Mouse (Mus musculus) hindbrain, embryonic 12.5 days (tissue): ENCODE measurements around the gene Slc7a11. TPM values are rescaled to one million over a fixed set of nuclear protein-coding genes. Genes with fewer than 3 reads are reported as not detected.

Source experiments
- ATAC-seq: fragments of 200-750 bp; cut with Nextera tagmentation; 2 replicates; pipeline ENCODE4 v1.8.0; 2017; ENCODE audit warnings: moderate TSS enrichment; ENCODE audit not compliant: low FRiP score
- H3K27ac ChIP-seq: fragments of 300-500 bp; sonication (generic); 2 replicates; pipeline ENCODE4 v1.5.1; 2016; ENCODE audit warnings: mild to moderate bottlenecking
- H3K27me3 ChIP-seq: fragments of 300-500 bp; sonication (generic); 2 replicates; pipeline ENCODE4 v1.6.1; 2016; ENCODE audit warnings: mild to moderate bottlenecking
- H3K36me3 ChIP-seq: fragments of 300-500 bp; sonication (generic); 2 replicates; pipeline ENCODE4 v1.6.1; 2016; ENCODE audit warnings: mild to moderate bottlenecking
- H3K4me1 ChIP-seq: fragments of 300-500 bp; sonication (generic); 2 replicates; pipeline ENCODE4 v1.6.1; 2016
- H3K4me2 ChIP-seq: fragments of 300-500 bp; sonication (generic); replicated peaks from 2 replicates; pipeline ENCODE4 v1.6.1; 2016; ENCODE audit warnings: mild to moderate bottlenecking
- H3K4me3 ChIP-seq: fragments of 300-500 bp; sonication (generic); 2 replicates; pipeline ENCODE4 v1.5.1; 2016; ENCODE audit warnings: mild to moderate bottlenecking
- H3K9ac ChIP-seq: fragments of 300-500 bp; sonication (generic); 2 replicates; pipeline ENCODE4 v1.6.1; 2016; ENCODE audit warnings: mild to moderate bottlenecking, moderate library complexity
- H3K9me3 ChIP-seq: fragments of 300-500 bp; sonication (generic); replicated peaks from 2 replicates; pipeline ENCODE4 v1.6.1; 2016; ENCODE audit warnings: mild to moderate bottlenecking
- WGBS: fragments of 180-500 bp; shearing (Covaris S2); methylation state at CpG from one replicate; pipeline ENCODE4 v1.1.7; 2016; 5-methylcytosine and 5-hydroxymethylcytosine counted together
- polyA plus RNA-seq: library from polyadenylated mRNA; unstranded; fragments of >200 nt; fragmentation: Nextera tagmentation; extraction: Ambion mirVana; gene quantifications from 2 replicates; pipeline ENCODE4 v1.2.1, GENCODE M21; 2016

The Slc7a11 gene
- polyA plus RNA-seq, 1 experiment from 2014 or later: 1.3 TPM

- Histone ChIP-seq H3K4me3 (no peak overlapping the region), H3K9ac (no peak overlapping the region), H3K36me3 (no peaks in the 10 kb centered on the region), H3K4me2 (no peak overlapping the region), H3K4me1 (0 out of 2 replicates have a peak, but pooled peaks cover 3% of the 10 kb centered on the region), H3K9me3 (no peaks in the 10 kb centered on the region), H3K27me3 (no peaks in the 10 kb centered on the region), H3K27ac (no peak overlapping the region)
- ATAC-seq: no peak
- WGBS: 86% methylated on average over 7 of the region's 7 CpGs
These were observed 144.9 kb downstream of the Slc7a11 start for GRCm38 (mm10) chr3:50298366-50298991.

GRCm38 (mm10) chr3:50296956-50297355, 146.5 kb downstream of the Slc7a11 start:
- Histone ChIP-seq H3K9ac (no peak overlapping the region), H3K27ac (no peak overlapping the region), H3K4me1 (0 out of 2 replicates have a peak, but pooled peaks cover 3% of the 10 kb centered on the region), H3K9me3 (no peaks in the 10 kb centered on the region), H3K4me2 (no peak overlapping the region), H3K27me3 (no peaks in the 10 kb centered on the region), H3K4me3 (no peak overlapping the region), H3K36me3 (no peaks in the 10 kb centered on the region)
- no peak for ATAC-seq
- 66% methylated on average over 10 of the region's 10 CpGs for WGBS

GRCm38 (mm10) chr3:50275023-50275422, 168.4 kb downstream of the Slc7a11 start:
- H3K4me2 ChIP-seq: no peak overlapping the region
- H3K27ac ChIP-seq: no peak overlapping the region
- peaks cover 4% of the 10 kb centered on the region; the same call in 1 of the 2 replicates for H3K4me1 ChIP-seq
- no peaks in the 10 kb centered on the region for H3K27me3 ChIP-seq
- 68% methylated on average over 2 of the region's 2 CpGs for whole genome bisulfite sequencing
- no peak overlapping the region for H3K9ac ChIP-seq
- no peaks in the 10 kb centered on the region for H3K9me3 ChIP-seq
- no peaks in the 10 kb centered on the region for H3K36me3 ChIP-seq
- ATAC-seq: no peak
- no peak overlapping the region for H3K4me3 ChIP-seq

- H3K4me2 ChIP-seq: no peak overlapping the region
- no peak overlapping the region for H3K9ac ChIP-seq
- peaks cover 4% of the 10 kb centered on the region; the same call in 1 of the 2 replicates for H3K4me1 ChIP-seq
- H3K4me3 ChIP-seq: no peak overlapping the region
- no peaks in the 10 kb centered on the region for H3K27me3 ChIP-seq
- no peaks in the 10 kb centered on the region for H3K9me3 ChIP-seq
- ATAC-seq: no peak
- no peaks in the 10 kb centered on the region for H3K36me3 ChIP-seq
- H3K27ac ChIP-seq: no peak overlapping the region
These were observed 171.2 kb downstream of the Slc7a11 start for GRCm38 (mm10) chr3:50272222-50272621.

- Histone ChIP-seq H3K27ac (no peak overlapping the region), H3K9me3 (no peaks in the 10 kb centered on the region), H3K36me3 (no peaks in the 10 kb centered on the region), H3K4me1 (no peaks in the 10 kb centered on the region), H3K4me2 (no peak overlapping the region), H3K27me3 (no peaks in the 10 kb centered on the region), H3K4me3 (no peak overlapping the region), H3K9ac (no peak overlapping the region)
- 90% methylated on average over 4 of the region's 4 CpGs for WGBS
- no peak for ATAC-seq
These were observed 173.7 kb downstream of the Slc7a11 start for GRCm38 (mm10) chr3:50269680-50270079.

GRCm38 (mm10) chr3:50262547-50263087, 180.8 kb downstream of the Slc7a11 start:
- Histone ChIP-seq H3K4me3 (no peak overlapping the region), H3K4me2 (no peak overlapping the region)
- no peak for ATAC-seq

GRCm38 (mm10) chr3:50262066-50262465, 181.3 kb downstream of the Slc7a11 start:
- ATAC-seq: no peak
- Histone ChIP-seq H3K4me1 (no peaks in the 10 kb centered on the region), H3K9me3 (no peaks in the 10 kb centered on the region), H3K9ac (no peak overlapping the region), H3K4me2 (no peak overlapping the region), H3K36me3 (no peaks in the 10 kb centered on the region), H3K4me3 (no peak overlapping the region), H3K27ac (no peak overlapping the region), H3K27me3 (no peaks in the 10 kb centered on the region)
- 74% methylated on average over 2 of the region's 2 CpGs for WGBS

More at GRCm38 (mm10) chr3:50262547-50263087, 180.8 kb downstream of the Slc7a11 start:
- H3K4me1 ChIP-seq: no peaks in the 10 kb centered on the region
- 67% methylated on average over 2 of the region's 2 CpGs for WGBS
- H3K36me3 ChIP-seq: no peaks in the 10 kb centered on the region
- H3K9me3 ChIP-seq: no peaks in the 10 kb centered on the region
- no peak overlapping the region for H3K27ac ChIP-seq
- no peak overlapping the region for H3K9ac ChIP-seq
- no peaks in the 10 kb centered on the region for H3K27me3 ChIP-seq

- no peaks in the 10 kb centered on the region for H3K27me3 ChIP-seq
- H3K4me1 ChIP-seq: no peaks in the 10 kb centered on the region
- no peaks in the 10 kb centered on the region for H3K9me3 ChIP-seq
- H3K27ac ChIP-seq: no peak overlapping the region
- no peak overlapping the region for H3K4me3 ChIP-seq
- WGBS: 95% methylated on average over 1 of the region's 1 CpGs
- H3K9ac ChIP-seq: no peak overlapping the region
- H3K4me2 ChIP-seq: no peak overlapping the region
- no peaks in the 10 kb centered on the region for H3K36me3 ChIP-seq
- ATAC-seq: no peak
These were observed 182.7 kb downstream of the Slc7a11 start for GRCm38 (mm10) chr3:50260667-50261066.

GRCm38 (mm10) chr3:50258852-50259251, 184.6 kb downstream of the Slc7a11 start:
- Histone ChIP-seq H3K27me3 (no peaks in the 10 kb centered on the region), H3K36me3 (no peaks in the 10 kb centered on the region), H3K9me3 (no peaks in the 10 kb centered on the region), H3K4me2 (no peak overlapping the region), H3K27ac (no peak overlapping the region), H3K9ac (no peak overlapping the region), H3K4me3 (no peak overlapping the region), H3K4me1 (no peaks in the 10 kb centered on the region)
- no peak for ATAC-seq
- WGBS: 93% methylated on average over 4 of the region's 4 CpGs

- Histone ChIP-seq H3K4me3 (no peak overlapping the region), H3K27ac (no peak overlapping the region), H3K9ac (no peak overlapping the region), H3K4me1 (no peaks in the 10 kb centered on the region), H3K4me2 (no peak overlapping the region), H3K9me3 (no peaks in the 10 kb centered on the region), H3K36me3 (no peaks in the 10 kb centered on the region), H3K27me3 (no peaks in the 10 kb centered on the region)
- WGBS: 90% methylated on average over 6 of the region's 6 CpGs
- no peak for ATAC-seq
These were observed 193.7 kb downstream of the Slc7a11 start for GRCm38 (mm10) chr3:50249598-50250300.

GRCm38 (mm10) chr3:50235990-50236389, 207.4 kb downstream of the Slc7a11 start:
- H3K4me2 ChIP-seq: no peak overlapping the region
- 57% methylated on average over 3 of the region's 3 CpGs for WGBS
- H3K27ac ChIP-seq: no peak overlapping the region
- H3K27me3 ChIP-seq: no peaks in the 10 kb centered on the region
- H3K9me3 ChIP-seq: no peaks in the 10 kb centered on the region
- H3K4me3 ChIP-seq: no peak overlapping the region
- H3K36me3 ChIP-seq: no peaks in the 10 kb centered on the region
- ATAC-seq: no peak
- no peaks in the 10 kb centered on the region for H3K4me1 ChIP-seq
- no peak overlapping the region for H3K9ac ChIP-seq

- H3K27me3 ChIP-seq: no peaks in the 10 kb centered on the region
- H3K9me3 ChIP-seq: no peaks in the 10 kb centered on the region
- ATAC-seq: no peak
- H3K9ac ChIP-seq: no peak overlapping the region
- no peaks in the 10 kb centered on the region for H3K4me1 ChIP-seq
- H3K4me2 ChIP-seq: no peak overlapping the region
- H3K36me3 ChIP-seq: no peaks in the 10 kb centered on the region
- H3K4me3 ChIP-seq: no peak overlapping the region
- WGBS: 38% methylated on average over 5 of the region's 5 CpGs
- no peak overlapping the region for H3K27ac ChIP-seq
These were observed 210.3 kb downstream of the Slc7a11 start for GRCm38 (mm10) chr3:50233144-50233543.
